Mouse (Mus musculus): ENCODE results near the gene Tmem104.

- TF ChIP-seq E2F4 (IDR thresholded peaks at IDR 0.05; ENCODE audit: insufficient read depth) (no peak), MAX (IDR thresholded peaks at IDR 0.05; ENCODE audit: low read depth) (no peak), POLR2A (IDR thresholded peaks at IDR 0.05; ENCODE audit: insufficient read length, low read depth) (no peak)
Measured at GRCm38 (mm10) chr11:115195933-115196332, 8.6 kb downstream of the Tmem104 start.

Measured in myocyte (in vitro differentiated cells).